Mouse (Mus musculus): ENCODE data around the gene Hyou1. TPM values are rescaled to one million over a fixed set of nuclear protein-coding genes. Genes with fewer than 3 reads are reported as not detected.

Gene Hyou1
- polyA plus RNA-seq, 1 experiment: 28.1 TPM

DNA sequence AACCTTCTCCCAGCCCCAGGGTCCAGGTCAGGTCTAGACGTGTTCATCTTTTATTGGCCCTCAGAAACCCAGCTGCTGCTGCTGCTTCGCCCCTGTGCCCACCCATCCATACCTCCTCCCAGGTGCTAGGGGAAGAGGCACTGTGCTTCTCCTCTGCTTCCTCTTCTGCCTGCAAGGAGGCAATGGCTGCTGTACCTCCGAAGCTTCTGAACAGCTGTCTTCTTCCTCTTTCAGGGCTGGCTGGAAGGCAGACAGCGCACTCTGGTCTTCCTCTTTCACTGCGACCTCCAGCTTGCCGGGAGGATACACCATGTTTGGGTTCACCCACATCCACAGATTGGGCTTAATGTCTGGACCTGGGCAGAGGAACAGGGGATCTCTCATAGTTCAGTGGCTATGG lies 56.5 kb downstream of the Hyou1 start:
- Histone ChIP-seq H3K36me3 (replicated peaks; ENCODE audit: low read length) (no peaks in the 10 kb centered on the region), H3K4me1 (peaks cover 17% of the 10 kb centered on the region), H3K27me3 (replicated peaks) (peaks cover 42% of the 10 kb centered on the region), H3K4me3 (replicated peaks) (peak overlapping the region; percentile 66), H3K9me3 (no peaks in the 10 kb centered on the region)
- TF ChIP-seq GATA1 (IDR thresholded peaks at IDR 0.05; ENCODE audit: borderline replicate concordance, low read length) (no peak), FLI1 (IDR thresholded peaks at IDR 0.05; ENCODE audit: low read length) (no peak)

DNA sequence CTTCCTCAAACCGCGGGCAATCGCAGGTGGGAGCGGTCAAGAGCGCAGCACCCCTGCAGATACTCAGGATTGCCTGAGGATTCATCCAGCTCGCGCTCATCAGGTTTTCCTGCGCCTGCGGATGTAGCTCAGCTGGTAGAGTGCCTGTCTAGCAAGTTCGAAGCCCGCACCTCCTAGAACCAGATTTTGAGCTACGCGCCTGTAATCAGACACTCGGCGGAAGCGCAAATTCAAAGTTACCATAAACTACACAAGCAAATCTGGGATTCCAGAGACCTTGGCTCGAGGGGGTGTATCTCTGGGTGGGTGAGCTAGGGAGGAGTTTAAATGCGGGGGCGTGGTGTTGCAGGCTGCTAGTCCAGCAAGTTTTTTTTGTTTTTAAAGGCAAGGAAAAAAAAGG lies 61.7 kb downstream of the Hyou1 start, which contains the start of gene Foxr1:
Gene Foxr1, minus strand, starts transcription at position 176 of the 400 bp plus-strand sequence.
- Histone ChIP-seq H3K9me3 (no peaks in the 10 kb centered on the region), H3K36me3 (replicated peaks; ENCODE audit: low read length) (no peaks in the 10 kb centered on the region), H3K4me1 (peaks cover 7% of the 10 kb centered on the region), H3K27me3 (replicated peaks) (peaks cover 20% of the 10 kb centered on the region), H3K4me3 (replicated peaks) (no peak within 1 kb of the TSS)
- TF ChIP-seq FLI1 (IDR thresholded peaks at IDR 0.05; ENCODE audit: low read length): no peak
- TF ChIP-seq GATA1 (IDR thresholded peaks at IDR 0.05; ENCODE audit: borderline replicate concordance, low read length): no peak

Other genes starting within 250 kb of the Hyou1 start
- not detected in 2 replicates for gene Mcam, start 245.0 kb upstream of the Hyou1 start, polyA plus RNA-seq (2012; ENCODE audit: insufficient read depth, low replicate concordance)
- gene Cbl, start 145.4 kb upstream of the Hyou1 start, polyA plus RNA-seq (2012; ENCODE audit: insufficient read depth, low replicate concordance): 2.4 and 3.9 TPM in 2 replicates
- not detected in 2 replicates for gene Ccdc153, start 138.8 kb upstream of the Hyou1 start, polyA plus RNA-seq (2012; ENCODE audit: insufficient read depth, low replicate concordance)
- 0.35 TPM in 1 of 2 replicates, not detected in the other for gene Pdzd3, start 128.0 kb upstream of the Hyou1 start, polyA plus RNA-seq (2012; ENCODE audit: insufficient read depth, low replicate concordance)
- gene Nlrx1, start 110.9 kb upstream of the Hyou1 start, polyA plus RNA-seq (2012; ENCODE audit: insufficient read depth, low replicate concordance): 5.5 and 12.5 TPM in 2 replicates
- 0.19 TPM in 1 of 2 replicates, not detected in the other for gene Abcg4, start 90.9 kb upstream of the Hyou1 start, polyA plus RNA-seq (2012; ENCODE audit: insufficient read depth, low replicate concordance)
- gene Hinfp, start 73.8 kb upstream of the Hyou1 start, polyA plus RNA-seq (2012; ENCODE audit: insufficient read depth, low replicate concordance): 1.3 and 4.9 TPM in 2 replicates
- gene C2cd2l, start 59.2 kb upstream of the Hyou1 start, polyA plus RNA-seq (2012; ENCODE audit: insufficient read depth, low replicate concordance): 44.6 and 94.5 TPM in 2 replicates
- 7.1 and 9.5 TPM in 2 replicates for gene Dpagt1, start 53.5 kb upstream of the Hyou1 start, polyA plus RNA-seq (2012; ENCODE audit: insufficient read depth, low replicate concordance)
- gene H2afx, start 44.8 kb upstream of the Hyou1 start, polyA plus RNA-seq (2012; ENCODE audit: insufficient read depth, low replicate concordance): 416 and 1,650 TPM in 2 replicates
- 51.1 and 76.9 TPM in 2 replicates for gene Hmbs, start 35.3 kb upstream of the Hyou1 start, polyA plus RNA-seq (2012; ENCODE audit: insufficient read depth, low replicate concordance)
- gene Vps11, start 17.8 kb upstream of the Hyou1 start, polyA plus RNA-seq (2012; ENCODE audit: insufficient read depth, low replicate concordance): 5.8 and 8.3 TPM in 2 replicates
- gene Slc37a4, start 17.4 kb downstream of the Hyou1 start, polyA plus RNA-seq (2012; ENCODE audit: insufficient read depth, low replicate concordance): 10.2 and 10.4 TPM in 2 replicates
- gene Rps25, start 27.6 kb downstream of the Hyou1 start, polyA plus RNA-seq (2012; ENCODE audit: insufficient read depth, low replicate concordance): 33.9 and 149 TPM in 2 replicates
- gene Trappc4, start 28.1 kb downstream of the Hyou1 start, polyA plus RNA-seq (2012; ENCODE audit: insufficient read depth, low replicate concordance): 10.0 and 29.6 TPM in 2 replicates
- 11.9 and 19.2 TPM in 2 replicates for gene Ccdc84, start 39.1 kb downstream of the Hyou1 start, polyA plus RNA-seq (2012; ENCODE audit: insufficient read depth, low replicate concordance)
- gene Foxr1, start 61.6 kb downstream of the Hyou1 start, polyA plus RNA-seq (2012; ENCODE audit: insufficient read depth, low replicate concordance): not detected in 2 replicates
- gene Upk2, start 75.5 kb downstream of the Hyou1 start, polyA plus RNA-seq (2012; ENCODE audit: insufficient read depth, low replicate concordance): not detected in 2 replicates
- gene Bcl9l, start 103.3 kb downstream of the Hyou1 start, polyA plus RNA-seq (2012; ENCODE audit: insufficient read depth, low replicate concordance): 11.6 and 16.1 TPM in 2 replicates
- not detected in 2 replicates for gene Cxcr5, start 182.4 kb downstream of the Hyou1 start, polyA plus RNA-seq (2012; ENCODE audit: insufficient read depth, low replicate concordance)
- gene Ddx6, start 225.4 kb downstream of the Hyou1 start, polyA plus RNA-seq (2012; ENCODE audit: insufficient read depth, low replicate concordance): 4.1 and 10.8 TPM in 2 replicates